Mouse (Mus musculus): ENCODE results near the gene Fgr.

Gene Fgr

DNA sequence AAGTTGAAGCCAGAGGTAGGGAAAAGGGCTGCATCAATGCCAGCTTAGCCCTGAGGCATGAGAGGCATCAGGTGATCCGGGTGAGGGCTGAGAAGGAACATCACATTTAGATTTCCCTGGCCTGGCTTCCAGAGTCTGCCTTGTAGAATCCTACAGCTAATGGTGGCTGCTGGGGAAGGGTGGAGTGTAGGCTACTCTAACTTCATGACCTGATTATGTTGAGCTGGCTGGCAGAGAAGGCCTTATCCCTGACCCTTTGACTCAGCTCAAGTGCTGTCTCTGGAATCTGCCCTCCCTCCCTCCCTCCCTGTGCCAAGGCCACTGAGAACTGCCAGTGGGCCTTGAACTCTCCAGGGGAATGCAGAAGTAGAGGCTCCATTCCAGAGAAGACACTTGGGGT is 61.6 kb downstream of the Fgr start:
- DNase-seq (ENCODE audit: low spot score), result no peak

DNA sequence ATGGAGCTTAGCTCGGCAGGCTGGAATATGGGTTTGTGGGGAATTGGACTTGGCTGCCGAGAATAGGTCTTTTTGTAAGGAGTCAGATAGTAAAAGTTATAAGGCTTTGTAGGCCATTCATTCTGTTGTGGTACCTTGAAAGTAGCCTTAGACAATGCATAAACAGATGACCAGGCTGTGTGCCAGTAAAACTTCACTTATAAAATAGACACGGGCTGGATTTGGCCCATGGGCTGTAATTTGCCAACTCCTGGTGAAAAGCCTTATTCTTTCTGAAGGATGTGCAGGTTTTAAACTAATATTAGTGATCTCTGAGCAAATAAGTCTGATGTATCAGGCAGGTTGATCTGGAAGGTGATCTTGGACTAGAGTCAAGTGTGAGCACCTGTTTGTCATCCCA is 62.1 kb downstream of the Fgr start:
- no peak for DNase-seq (ENCODE audit: low spot score)

DNA sequence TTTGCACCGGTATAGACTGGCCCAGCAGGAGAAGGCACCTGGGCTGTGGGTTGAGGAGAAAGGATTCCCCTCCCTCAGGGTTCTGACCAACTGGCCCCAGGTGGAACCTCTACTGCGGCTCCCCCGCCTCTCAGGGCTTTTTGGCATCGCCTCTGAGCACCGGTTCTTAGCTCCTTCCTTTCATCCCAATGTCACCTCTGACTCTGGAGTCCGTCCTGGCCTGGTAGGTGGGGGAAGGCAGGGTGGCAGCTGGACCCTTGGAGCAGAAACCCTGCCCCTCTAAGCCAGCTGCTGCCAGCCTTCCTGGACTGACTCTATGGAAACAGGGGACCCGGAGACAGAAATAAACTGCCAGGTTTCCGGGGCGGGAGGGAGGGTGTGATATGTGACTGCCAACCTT is 63.4 kb downstream of the Fgr start:
- DNase-seq (ENCODE audit: low spot score), result no peak

DNA sequence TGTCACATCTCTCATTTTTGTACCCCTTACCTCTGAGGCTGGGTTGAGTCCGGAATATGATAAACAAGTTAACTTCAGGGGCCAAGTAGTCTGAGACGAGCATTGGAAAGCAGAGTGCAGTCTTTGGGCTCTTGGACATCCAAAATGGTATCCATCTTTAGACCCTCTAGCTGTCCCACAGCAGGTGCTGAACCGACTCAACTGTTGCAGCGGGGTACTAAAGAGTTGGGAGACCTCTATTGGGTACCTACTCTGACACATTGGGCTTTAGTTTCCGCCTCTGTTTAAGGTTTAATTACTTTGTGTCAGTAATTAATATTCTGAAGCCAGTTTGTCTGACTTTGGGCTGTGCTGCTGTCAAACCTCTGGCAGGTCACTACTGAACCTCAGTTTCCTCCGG is 63.9 kb downstream of the Fgr start:
- no peak for DNase-seq (ENCODE audit: low spot score)

DNA sequence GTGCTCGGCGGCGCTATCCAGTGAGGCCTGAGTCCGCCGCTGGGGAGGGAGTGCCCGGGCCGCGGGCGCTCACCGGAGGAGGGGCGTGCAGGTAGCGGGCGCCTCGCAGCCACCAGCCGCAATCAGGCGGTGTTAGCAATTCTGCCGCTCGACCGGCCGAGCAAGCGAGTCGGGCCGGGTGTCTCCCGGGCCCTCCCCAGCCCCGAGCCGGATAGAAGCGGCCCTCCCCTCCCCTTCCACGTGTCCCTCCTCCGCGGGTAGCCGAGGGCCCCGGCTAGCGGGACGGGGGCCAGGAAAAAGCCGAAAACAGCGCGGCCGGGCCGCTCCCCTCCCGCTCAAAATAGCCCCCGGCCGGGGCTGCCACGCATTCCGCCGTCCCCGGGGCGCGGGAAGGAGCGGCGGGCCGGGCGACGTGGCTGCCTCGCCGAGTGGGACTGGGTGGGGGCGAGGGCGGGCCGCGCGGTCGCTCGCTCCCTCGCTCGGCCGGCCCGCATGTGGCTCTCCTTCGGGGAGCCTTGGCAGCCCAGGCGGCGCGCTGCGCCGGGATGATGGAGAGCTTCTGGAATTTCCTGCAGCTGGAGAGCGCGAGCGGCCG is 64.7 kb downstream of the Fgr start:
- DNase-seq (ENCODE audit: low spot score), result peak; percentile 78

DNA sequence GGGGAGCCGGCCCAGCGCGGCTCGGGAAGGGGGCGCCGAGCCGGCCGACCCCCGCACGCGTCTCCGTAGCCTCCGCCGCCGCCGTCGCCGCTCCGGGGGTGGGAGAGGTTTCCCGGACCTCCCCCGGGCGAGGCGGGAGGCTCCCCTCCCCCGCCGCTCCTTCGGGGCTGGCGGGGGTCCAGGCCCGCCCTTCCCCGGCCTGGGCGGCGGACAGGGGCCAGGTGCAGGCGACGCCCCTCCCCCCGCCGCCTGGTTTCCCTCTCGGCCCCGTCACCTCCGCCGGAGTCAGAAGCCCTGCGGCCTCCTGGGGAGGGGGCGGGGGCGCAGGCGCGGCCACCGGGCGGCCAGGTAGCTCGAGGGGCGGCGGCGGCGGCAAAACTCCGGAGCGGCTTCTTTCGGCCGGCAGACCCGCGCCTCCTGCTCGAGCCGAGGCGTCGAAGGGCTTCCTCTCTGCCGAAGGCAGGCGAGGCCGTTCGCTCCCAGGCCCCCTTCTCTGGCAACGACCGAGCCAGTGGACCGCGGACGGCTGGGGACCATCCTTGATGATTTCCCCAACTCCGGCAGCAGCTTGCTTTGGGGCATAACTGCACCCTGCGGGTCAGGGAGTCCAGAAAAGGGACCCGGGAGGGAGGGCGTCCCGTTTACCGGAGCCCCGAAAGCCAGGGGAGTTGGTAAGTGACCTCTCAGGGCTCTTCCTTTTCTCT is 65.4 kb downstream of the Fgr start:
- no peak for DNase-seq (ENCODE audit: low spot score)

DNA sequence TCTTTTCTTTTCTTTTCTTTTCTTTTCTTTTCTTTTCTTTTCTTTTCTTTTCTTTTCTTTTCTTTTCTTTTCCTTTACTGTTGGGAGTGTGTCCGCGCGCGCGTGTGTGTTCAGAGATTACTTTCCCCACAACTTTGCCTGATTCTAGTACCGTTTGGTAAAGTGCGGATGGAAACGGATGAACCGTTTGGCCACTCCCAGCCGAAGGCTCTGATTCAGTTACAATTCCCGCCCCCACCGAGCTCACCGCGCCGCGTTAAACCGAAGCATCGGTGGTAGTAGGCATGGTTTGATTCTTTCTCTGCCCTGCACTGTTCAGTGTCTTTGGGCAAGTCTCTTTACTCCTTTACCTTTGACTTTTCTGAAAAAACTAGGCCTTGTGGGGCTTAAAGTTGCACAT is 65.9 kb downstream of the Fgr start:
- DNase-seq (ENCODE audit: low spot score), result no peak

DNA sequence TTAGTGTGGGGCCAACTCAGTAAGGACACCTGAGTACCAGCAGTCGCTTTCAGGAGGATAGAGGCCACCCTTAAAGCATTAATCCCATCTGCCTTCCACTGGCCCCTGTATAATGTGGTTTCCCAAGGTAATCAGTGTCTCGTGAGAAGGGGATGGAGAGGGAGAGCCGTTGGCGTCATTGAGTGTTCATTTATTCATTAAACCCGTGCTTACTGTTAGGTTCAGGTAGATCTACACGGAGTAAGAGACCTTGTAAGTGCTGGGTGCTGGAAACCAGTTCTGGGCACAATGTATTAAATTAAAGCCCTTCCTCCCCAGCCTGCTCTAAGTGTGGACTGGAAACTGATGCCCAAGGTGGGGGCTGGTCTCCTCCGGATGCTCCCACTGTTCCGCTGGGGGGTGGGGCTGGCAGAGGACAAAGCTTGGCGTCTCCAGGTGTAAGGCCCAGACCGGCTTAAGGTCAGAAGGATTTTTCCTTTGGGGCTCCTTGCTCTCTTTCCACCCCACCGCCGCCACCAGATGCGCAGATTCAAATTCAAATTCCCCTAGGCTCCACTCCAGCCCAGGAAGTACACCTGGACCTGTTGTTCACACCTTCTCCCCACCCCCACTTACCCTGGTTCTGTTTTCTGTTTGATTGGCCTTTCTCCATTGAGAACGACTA is 66.5 kb downstream of the Fgr start:
- DNase-seq (ENCODE audit: low spot score), result no peak

DNA sequence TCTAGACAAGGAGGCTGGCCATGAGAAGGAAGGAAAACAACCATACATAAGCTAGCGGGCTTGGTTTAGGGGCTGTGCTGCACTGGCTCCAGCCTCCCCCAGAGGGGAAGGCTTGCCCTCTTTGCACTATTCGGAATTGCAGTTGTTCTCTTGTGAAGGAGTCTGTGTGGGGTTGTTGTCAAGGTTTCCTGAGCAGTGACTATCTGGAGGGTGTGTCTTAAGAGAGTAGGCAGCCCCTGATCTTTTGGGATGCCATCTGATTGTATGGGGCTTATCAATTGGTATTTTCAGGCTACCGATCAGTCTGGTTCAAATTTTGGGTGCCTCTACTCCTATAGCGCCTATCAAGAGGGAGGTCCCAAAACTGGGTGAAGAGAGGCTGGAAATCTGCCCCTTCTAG is 68.3 kb downstream of the Fgr start:
- DNase-seq (ENCODE audit: low spot score), result no peak

DNA sequence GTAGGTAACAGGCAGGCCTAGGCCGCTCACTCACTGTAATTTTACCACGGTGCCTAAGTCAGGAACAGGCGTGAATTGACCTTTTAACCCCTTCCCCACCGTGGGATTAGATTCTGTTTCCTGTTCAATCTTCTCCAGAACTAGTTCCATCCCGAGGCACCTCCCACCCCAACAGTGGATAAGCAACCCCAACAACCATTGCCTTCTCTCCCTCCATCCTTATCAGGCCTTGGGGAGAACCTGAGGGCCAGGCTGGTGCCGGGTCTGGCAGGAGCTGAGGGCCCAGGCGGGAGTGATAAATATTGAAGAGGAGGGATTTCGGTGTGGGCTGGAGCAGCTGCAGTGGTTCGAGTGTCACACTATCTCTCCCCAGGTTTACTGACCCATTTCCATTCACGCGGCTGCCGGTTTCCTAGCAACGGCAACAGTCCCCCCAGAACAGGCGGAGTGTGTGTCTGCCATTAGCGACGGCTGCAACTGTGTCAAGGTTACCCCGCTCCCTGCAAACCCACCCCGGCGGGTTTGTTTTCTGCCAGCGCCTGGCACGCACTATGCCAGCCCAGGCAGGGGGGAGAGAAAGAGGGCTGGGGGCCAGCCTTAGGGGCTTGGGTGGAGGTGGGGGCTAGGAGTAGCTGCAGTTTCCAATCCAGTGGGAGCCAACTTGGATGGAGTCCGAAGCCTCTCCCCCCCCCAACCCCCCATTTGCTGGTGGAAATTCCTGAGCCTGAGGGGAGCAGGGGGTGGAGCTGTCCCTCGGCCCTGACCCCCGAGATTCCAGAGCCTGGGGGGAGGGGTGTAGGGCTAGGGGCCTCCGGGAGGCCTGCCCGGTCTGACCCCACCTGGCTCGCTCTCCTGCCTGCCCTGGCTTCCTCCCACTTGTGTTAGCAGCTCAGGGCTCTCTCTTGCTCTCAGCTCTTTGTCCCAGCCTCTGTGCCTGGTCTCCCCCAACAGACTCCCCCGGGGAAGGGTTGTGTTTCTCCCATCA is 69.0 kb downstream of the Fgr start:
- peak; percentile 66 for DNase-seq (ENCODE audit: low spot score)

DNA sequence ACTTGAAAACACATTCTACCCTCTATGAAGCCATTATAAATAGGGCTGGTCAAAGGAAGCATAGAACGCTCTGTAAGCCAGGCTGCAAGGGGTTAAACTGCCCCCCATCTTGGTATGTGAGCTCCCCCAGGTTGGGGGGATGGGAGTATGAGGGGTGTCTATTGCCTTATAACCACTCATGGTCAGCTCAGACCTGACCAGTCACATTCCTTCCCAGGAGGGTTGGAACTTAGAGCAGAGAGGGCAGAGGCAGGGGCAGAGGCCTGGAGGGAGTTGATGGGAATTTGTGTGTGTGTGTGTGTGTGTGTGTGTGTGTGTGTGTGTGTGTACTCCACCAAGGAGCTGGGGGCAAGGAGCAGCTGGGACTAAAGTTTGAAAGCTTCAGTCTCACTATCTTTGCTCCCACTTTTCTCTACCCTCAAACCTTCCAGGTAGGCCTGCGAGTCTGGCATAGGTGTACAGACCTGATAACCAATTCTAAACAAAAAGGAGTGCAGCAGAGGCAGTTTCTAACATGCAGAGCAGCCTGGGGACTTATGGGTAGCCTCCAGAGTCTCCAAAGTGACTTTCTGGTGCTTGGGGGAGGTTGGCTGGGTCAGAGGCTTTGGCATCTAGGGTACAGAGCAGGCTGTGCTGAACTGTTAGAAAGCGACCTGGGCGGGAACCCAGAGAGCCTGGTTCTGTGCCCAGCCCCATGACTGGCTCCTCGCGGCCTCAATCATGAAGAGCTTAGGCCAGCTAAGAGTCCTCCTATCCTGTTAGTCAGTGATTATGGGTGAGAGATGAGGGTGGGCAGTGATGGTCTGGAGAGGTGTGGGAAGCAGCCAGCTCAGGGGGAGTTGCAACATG is 70.1 kb downstream of the Fgr start:
- DNase-seq (ENCODE audit: low spot score), result peak; percentile 66

DNA sequence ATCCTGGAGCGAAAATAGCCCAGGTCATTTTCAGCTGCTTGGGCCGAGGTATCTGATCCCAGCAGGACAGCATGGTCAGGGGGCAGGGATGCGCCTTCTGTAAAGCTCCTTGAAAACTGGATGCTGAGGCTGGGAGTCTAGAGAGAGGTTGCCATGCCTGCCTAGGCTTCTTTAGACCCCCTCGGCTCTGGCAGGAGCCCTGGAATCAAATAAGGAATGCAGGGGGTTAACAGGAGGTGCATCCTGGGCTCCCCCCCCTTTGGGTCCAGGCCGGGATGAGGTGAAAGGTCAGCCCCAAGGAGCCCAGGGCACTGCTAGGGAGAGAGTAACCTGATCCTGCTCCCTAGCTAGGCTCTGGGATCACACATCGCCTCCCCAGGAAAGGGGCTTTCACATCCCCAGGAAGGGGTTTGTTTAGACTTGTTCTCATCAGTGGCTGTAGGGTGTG is 70.8 kb downstream of the Fgr start:
- DNase-seq (ENCODE audit: low spot score), result no peak

DNA sequence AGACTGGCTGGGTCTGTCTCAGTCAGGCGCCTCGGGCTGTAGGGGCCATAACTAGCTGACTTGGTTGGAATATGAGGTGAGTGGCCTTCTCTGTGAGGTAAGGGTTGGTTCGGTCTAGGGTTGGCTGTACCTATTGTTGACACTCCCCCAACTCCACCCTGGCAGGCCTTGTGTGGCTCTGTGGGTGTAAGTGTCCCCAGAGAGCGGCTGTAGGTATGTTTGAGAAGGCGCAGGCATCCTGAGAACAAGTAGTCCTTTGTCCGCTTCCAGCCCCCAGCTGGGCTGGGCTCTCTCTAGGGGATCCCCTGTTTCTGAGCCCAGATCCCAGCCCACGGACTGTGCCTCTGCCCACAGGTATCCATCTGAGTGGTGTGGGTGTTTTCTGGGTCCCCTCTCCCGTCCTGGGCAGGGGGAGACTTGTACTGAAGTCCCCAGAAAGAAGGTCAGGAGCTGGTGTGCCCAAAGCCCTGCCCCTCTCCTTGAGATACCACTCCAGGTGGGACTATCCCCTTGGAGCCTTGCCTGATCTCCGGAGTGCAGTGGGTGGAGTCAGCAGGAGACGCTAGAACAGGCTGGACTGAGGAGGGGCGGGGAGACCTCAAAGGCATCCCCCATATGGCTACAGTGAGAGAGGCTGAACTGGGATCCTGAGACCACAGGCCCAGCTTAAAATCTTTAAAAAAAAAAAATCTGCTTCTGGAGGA is 72.0 kb downstream of the Fgr start:
- peak; percentile 54 for DNase-seq (ENCODE audit: low spot score)

DNA sequence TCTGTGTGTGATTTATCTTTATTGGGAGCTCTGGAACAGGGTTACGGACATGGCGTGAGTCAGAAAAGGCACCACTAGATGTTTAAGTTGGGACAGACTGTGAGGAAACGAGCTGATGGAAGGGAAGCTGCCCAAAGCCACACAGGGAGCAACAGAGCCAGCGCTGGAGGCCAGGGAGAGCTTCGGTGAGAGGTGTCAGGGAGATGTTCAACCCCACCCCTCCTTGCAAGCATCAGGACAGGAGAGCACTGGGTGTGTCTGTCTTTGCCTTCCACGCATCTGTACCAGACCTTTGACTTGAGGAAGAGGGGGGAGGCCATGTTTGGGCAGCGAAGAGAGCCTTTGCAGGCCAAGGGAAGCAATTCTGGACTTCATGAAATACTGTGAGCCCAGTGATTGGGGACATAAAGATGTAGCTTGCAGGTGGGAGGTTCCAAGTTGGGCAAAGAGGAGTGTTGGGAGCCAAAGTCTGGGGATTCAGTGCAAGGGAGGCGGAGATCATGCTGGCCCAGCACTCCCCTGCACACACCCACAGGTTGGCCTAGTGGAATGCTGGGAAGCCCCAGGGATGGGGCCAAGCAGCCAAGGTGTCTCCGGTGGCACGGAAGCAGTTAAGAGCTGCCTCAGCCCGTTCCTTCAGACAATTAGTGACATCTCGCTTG is 72.9 kb downstream of the Fgr start:
- peak; percentile 54 for DNase-seq (ENCODE audit: low spot score)

DNA sequence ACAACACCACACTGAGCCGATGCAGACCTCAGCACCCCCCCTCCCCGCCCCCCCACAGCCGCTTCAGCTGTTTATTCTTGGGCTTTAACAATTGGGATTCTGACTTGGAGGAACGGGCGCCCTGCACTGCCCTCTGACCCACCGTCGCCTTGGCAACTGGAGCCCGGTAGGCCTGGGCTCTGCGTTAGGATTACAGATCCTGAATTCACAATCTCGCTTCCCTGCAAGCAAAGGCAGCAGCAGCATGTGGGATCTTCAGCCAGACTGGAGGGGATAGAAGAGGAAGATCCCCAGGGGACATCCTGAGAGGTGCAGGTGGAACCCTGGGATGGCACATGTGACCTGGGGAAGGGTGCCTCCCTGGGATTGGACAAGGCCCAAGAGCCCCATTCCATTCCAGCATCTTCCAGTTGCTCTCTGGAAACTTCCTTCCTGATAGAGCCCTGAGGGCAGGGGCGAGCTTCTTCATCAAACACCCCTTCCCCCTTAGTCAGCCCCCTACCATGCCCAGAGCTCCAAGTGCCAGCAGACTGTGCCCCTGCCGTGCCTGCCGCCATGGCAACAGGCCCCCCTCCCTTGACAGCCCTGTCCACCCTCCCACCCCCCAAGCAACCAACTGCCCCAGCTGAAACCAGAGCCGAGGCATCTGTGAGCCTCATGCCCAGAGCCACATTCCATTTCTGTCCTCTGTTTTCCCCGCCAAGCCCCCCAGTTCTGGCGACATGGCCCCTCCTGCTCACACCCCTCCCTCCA is 73.6 kb downstream of the Fgr start:
- DNase-seq (ENCODE audit: low spot score), result peak; percentile 58

DNA sequence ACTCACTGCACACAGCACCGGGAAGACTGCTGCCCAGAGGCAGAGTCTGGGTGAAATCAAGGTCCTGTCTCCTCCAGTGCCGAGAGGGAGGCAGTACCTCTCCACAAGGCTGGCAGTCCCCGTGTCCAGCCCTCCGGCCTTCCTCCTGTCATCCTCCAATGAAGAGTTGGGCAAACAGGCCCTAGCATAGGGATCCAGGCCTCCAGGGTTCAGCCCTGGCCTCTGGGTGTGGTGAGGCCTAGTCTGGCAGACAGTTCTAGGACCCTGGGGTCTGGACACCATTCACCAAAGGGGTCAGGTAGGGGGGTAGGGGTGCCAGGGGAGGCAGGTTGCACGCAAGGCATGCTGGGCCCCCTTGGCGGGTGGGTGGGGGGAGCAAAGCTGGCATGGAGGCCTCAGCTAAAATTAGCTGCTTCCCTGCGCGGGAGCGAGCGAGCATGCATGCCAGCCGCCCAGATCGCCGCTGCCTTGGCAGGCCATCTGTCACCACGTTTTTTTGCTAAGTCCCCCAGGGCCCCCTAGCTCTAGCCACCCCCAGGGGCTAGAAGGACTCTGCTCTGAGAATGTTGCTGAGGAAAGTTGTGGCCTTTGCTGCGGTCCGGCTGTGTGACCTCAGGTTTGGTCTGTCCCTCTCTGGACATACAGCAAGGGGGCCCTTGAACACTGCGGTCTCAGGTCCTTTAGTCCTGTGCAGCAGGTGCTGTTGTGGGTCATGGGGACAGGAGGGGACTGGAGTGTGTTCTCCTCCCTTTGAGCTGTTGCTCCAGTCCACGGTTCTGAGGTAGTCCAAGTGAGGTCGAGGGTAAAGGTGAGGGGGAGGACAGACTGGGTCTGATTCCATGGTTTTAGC is 75.4 kb downstream of the Fgr start:
- no peak for DNase-seq (ENCODE audit: low spot score)

DNA sequence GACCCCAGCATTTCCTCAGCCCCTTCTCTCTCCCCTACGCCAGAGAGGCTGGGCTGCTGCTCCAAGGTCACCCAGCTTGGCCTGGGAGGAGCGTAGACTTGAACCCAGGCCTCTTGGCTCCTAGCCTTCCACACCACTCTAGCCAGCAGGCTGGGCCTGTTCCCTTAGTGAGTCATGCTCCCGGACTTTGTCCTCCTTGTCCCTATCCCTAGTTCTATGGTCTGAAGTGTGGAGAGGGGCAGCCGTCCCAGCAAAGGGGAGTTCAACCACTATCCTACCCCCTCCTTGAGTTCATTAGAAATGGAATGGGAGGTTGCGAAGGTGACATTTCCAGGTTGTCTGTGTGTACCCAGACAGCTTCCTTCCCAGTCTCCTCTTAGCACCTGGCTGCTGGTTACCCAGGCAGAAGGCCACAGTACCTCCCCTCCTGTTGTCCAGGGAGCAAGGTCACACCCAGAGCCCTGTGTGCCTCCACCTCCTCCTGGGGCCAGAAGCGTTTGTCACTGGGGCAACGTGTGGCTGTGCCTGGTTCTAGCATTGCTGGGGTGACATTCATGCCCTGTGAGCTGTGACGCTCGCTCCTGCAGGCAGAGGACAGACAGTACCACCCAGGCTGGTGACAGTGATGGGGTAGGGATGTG is 76.4 kb downstream of the Fgr start:
- no peak for DNase-seq (ENCODE audit: low spot score)

All from testis, postnatal 10 days (tissue).